In the genomic region with DNA sequence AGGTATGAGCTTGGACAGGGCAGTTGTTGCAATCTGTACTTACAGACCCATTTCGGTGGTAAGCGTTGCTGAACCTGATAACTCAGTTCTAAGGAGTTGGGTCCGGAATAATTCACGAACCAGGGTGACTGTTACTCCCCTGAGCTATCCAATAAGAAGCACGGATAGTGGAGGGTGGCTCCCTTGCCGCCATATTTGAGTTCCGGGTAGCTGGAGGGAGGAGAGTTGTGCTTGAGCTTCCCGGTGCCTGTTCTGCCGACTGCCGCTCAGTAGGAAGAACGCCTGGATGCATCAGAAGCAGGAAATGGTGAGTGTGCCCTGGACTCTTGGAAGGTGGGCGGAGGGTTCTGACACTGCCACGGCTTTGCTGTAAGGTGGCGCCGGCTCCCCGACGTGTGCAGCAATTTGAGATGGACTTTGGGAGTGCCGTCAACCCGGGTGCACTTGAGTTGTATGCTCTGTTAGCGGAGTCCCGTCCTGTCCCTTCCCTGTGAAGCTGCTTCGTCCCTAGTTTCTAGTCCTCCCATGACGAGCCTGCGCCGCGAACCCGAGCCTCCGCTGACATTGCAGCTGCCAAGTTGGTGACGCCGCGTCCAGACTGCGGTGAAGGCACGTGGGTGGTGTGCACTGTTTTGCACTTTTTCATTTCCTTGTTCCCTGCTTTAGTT, we compare ENCODE assay signal across 8 mouse cellular contexts. TPM values are rescaled to one million over a fixed set of nuclear protein-coding genes. Genes with fewer than 3 reads are reported as not detected.
A peak's percentile ranks its signal among the peaks of the same experiment; 100 is the strongest.
DNase-seq lines count a peak whose midpoint lies in the region; ATAC-seq and TF ChIP-seq lines count a peak whose summit lies in the region.

Zfp472 (plus strand) TSS at position 192 of the 668 bp plus-strand sequence.

- POLR2A ChIA-PET in Patski (lab: Charles Lee): no interaction called here

- no peaks in the 10 kb centered on the region for H3K9me3 ChIP-seq in hindbrain, embryonic 13.5 days

- H3K4me1 ChIP-seq in hindbrain, embryonic 13.5 days (replicated peaks): peaks cover 18% of the 10 kb centered on the region

- WGBS in hindbrain, embryonic 13.5 days: 0% methylated on average over 33 of the region's 33 CpGs

- H3K27ac ChIP-seq in hindbrain, embryonic 13.5 days: peak within 1 kb of the TSS; percentile 80

- no peaks in the 10 kb centered on the region for H3K36me3 ChIP-seq in hindbrain, embryonic 13.5 days

- CTCF ChIA-PET in Patski (lab: Charles Lee): interaction anchor here (1.5 to 2.2 kb wide), 3 partner anchors 9 to 27 kb away, joined by 3 to 6 read pairs (median 4); partner anchors contain the start of gene Zfp952

- peak; percentile 94 for ATAC-seq in Patski
- peak; percentile 100 for ATAC-seq in hindbrain, embryonic 13.5 days (ENCODE audit: low FRiP score)

- H3K27me3 ChIP-seq in Patski: no peaks in the 10 kb centered on the region
- no peaks in the 10 kb centered on the region for H3K27me3 ChIP-seq in hindbrain, embryonic 13.5 days

- peak within 1 kb of the TSS; percentile 83 for H3K4me2 ChIP-seq in hindbrain, embryonic 13.5 days

- in situ Hi-C loops in Patski (cut with MboI; ENCODE audit: low pct_unique_long_range_greater_than_20kb): no loop called here

- TF ChIP-seq CTCF in Patski (IDR thresholded peaks at IDR 0.05): no peak

- peak within 1 kb of the TSS; percentile 80 for H3K9ac ChIP-seq in hindbrain, embryonic 13.5 days

- peak; percentile 71 for DNase-seq in Patski (ENCODE audit: low read depth, low spot score)
- DNase-seq in cerebellum, postnatal 14 days: peak; percentile 91 to 95
- DNase-seq in frontal cortex, postnatal 14 days (ENCODE audit: low spot score in 2 of 2): peak; percentile 81 to 88
- peak; percentile 70 to 80 for DNase-seq in layer of hippocampus, postnatal 25 days (ENCODE audit: extremely low spot score in 1 of 2, low spot score in 1 of 2)
- DNase-seq in lung, postnatal 25 days (ENCODE audit: low spot score): peak; percentile 95
- peak; percentile 96 for DNase-seq in retina, embryonic 14.5 days (ENCODE audit: low spot score)
- peak; percentile 85 for DNase-seq in thymus, postnatal 4 days

- peak within 1 kb of the TSS; percentile 84 for H3K4me3 ChIP-seq in hindbrain, embryonic 13.5 days

RNA-seq across cellular contexts. Expression of gene Zfp472, which starts in this region (rescaled TPM):
- polyA plus RNA-seq in Patski (2021): 3.8 TPM
- polyA plus RNA-seq in hindbrain, embryonic 13.5 days (2015; fragmentation: Nextera tagmentation; extraction: Ambion mirVana): 8.5 and 8.8 TPM in 2 replicates
- 1 to 10 TPM; 3.4 to 4.9 TPM for total RNA-seq in layer of hippocampus, postnatal 25 days (2021)

Comparison
In these comparisons a context has a peak if more than half of its experiments do, and no peak if none do; other contexts are left out.
1. Peak in every context shown above with its lines: DNase-seq, ATAC-seq, H3K4me3 ChIP-seq and H3K27ac ChIP-seq.